Mouse (Mus musculus): ENCODE results near the gene Habp2.

Gene Habp2

DNA sequence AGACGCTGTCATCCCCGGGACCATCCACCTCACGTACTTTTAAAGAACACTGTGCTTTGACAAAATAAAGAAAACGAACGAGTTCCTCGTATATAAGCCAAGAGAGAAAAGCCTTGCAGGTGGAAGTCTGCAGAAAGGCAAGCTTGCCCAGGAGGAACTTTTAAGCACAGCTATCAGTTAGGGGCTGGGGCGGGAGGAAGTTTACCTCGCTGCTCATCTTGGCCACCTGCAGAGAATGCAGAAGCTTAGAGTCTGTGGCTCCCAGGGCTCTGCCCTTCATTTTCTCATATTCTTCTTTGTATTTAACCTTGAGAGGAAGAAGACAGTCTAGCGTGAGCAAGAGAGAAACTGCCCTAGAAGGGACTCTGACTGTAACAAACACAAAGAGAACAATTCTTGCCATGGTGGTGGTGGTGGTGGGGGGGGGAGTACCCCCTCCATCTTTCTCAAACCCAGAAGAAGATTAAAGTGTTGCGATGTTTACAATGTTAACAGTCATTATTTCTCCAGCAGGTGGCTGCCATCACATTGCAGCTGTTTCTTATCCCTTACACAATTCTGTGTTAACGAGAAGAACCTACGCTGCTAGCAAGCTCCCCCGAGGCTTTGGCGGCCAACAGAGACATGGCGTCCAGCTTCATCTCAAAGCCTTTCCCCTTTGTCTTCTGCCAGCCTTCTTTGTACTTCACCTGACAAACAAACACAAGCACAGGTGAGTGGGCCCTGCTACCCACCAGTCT lies 77.0 kb downstream of the Habp2 start:
- DNase-seq (ENCODE audit: low spot score in 2 of 2): no peak

DNA sequence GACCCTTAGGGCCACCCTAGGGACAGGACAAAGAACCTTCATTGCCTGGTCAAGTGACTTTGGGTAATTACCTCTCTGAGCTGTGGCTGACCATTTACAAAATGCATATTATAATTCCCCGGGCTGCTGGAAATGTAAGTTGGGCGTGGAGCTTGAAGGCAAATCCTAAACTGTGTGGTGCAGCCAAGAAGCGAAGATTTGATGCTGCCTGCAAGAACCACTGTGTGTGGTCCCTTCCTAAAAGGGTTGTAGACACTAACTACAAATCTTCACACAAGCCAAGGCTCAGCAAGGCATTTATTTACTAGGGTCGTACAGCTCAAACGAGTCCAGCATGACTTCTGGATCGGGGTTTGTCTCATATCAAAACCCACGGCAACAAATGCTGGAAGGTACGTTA lies 77.6 kb downstream of the Habp2 start:
- no peak for DNase-seq (ENCODE audit: low spot score in 2 of 2)

GRCm38 (mm10) chr19:56366168-56366567 lies 79.2 kb downstream of the Habp2 start:
- no peak for DNase-seq (ENCODE audit: low spot score in 2 of 2)

DNA sequence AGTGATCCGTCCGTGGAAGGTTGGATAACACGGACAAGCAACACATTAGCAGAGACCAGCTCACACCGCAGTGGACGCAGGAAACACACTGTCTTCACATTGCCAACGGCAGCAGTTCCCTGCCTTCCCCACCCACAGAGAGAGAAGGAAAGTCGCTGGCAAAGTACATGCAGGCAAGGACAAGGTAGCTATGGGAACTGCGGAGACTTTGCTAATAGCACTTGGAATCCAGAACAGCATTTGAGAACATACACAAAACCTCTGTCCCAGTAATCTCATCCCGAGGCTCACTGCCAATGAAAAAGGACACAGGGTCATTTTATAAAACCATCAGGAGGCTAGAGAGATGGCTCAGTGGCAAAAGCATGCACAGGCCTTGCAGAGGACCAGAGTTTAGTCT lies 79.7 kb downstream of the Habp2 start:
- no peak for DNase-seq (ENCODE audit: low spot score in 2 of 2)

- DNase-seq (ENCODE audit: low spot score in 2 of 2): no peak
These were observed 80.8 kb downstream of the Habp2 start for GRCm38 (mm10) chr19:56367778-56368177.

DNA sequence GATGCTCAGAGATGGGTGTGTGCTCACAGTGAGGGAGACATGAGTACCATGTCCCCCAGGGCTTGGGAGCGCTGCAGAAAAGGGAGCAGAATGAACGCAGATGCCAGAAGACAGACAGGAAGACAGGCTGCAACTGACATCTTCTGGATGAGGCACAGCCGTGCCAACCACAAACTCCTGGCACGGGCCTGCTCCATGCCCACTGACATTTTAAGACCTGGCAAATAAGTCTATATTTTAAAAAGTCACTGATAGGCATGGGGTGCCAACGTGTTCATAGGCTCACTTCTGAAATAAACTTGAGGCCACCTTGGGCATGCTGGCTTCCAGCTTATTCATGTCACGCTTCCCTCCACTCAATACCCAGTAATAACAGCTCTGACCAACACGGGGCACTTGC lies 82.0 kb downstream of the Habp2 start:
- no peak for DNase-seq (ENCODE audit: low spot score in 2 of 2)
